Mouse (Mus musculus) limb, embryonic 12.5 days (tissue): ENCODE results near the gene Rhox1. TPM values are rescaled to one million over a fixed set of nuclear protein-coding genes. Genes with fewer than 3 reads are reported as not detected.
A peak's percentile ranks its signal among the peaks of the same experiment; 100 is the strongest.
"Not testable (repeated sequence)": the region's sequence is repeated elsewhere in the genome, so short reads cannot be mapped to it uniquely, and the experiment has no call there.

Experiments used
- ATAC-seq: fragments of 200-750 bp; cut with Nextera tagmentation; 2 replicates; pipeline ENCODE4 v1.8.0; 2017; ENCODE audit warnings: low read depth, moderate TSS enrichment; ENCODE audit not compliant: insufficient number of reproducible peaks, insufficient read depth, low FRiP score, low TSS enrichment
- H3K27ac ChIP-seq: fragments of 300-500 bp; sonication (generic); 2 replicates; pipeline ENCODE4 v1.5.1; 2016; ENCODE audit warnings: mild to moderate bottlenecking, moderate library complexity
- H3K27me3 ChIP-seq: fragments of 300-500 bp; sonication (generic); 2 replicates; pipeline ENCODE4 v1.6.1; 2016; ENCODE audit warnings: mild to moderate bottlenecking, moderate library complexity
- H3K36me3 ChIP-seq: fragments of 300-500 bp; sonication (generic); 2 replicates; pipeline ENCODE4 v1.6.1; 2016; ENCODE audit warnings: mild to moderate bottlenecking, moderate library complexity
- H3K4me1 ChIP-seq: fragments of 300-500 bp; sonication (generic); replicated peaks from 2 replicates; pipeline ENCODE4 v1.6.1; 2016
- H3K4me2 ChIP-seq: fragments of 300-500 bp; sonication (generic); 2 replicates; pipeline ENCODE4 v1.6.1; 2016; ENCODE audit warnings: mild to moderate bottlenecking, moderate library complexity
- H3K4me3 ChIP-seq: fragments of 300-500 bp; sonication (generic); replicated peaks from 2 replicates; pipeline ENCODE4 v1.5.1; 2016; ENCODE audit warnings: mild to moderate bottlenecking
- H3K9ac ChIP-seq: fragments of 300-500 bp; sonication (generic); replicated peaks from 2 replicates; pipeline ENCODE4 v1.6.1; 2016; ENCODE audit warnings: mild to moderate bottlenecking, moderate library complexity
- H3K9me3 ChIP-seq: fragments of 300-500 bp; sonication (generic); 2 replicates; pipeline ENCODE4 v1.6.1; 2016; ENCODE audit warnings: mild to moderate bottlenecking, moderate library complexity
- WGBS: fragments of 180-500 bp; shearing (Covaris S2); methylation state at CpG from one replicate; pipeline ENCODE4 v1.1.7; 2016; 5-methylcytosine and 5-hydroxymethylcytosine counted together
- polyA plus RNA-seq: library from polyadenylated mRNA; unstranded; fragments of >200 nt; fragmentation: Nextera tagmentation; extraction: Ambion mirVana; gene quantifications from 2 replicates; pipeline ENCODE4 v1.2.1, GENCODE M21; 2016

Rhox1 gene
- polyA plus RNA-seq, result not detected in 2 replicates

- H3K27ac ChIP-seq, H3K4me3 ChIP-seq, H3K36me3 ChIP-seq, H3K27me3 ChIP-seq, H3K9me3 ChIP-seq, H3K9ac ChIP-seq, H3K4me1 ChIP-seq, ATAC-seq, H3K4me2 ChIP-seq: not testable (repeated sequence)
- 55% methylated on average over 1 of the region's 1 CpGs for WGBS
Observed at GRCm38 (mm10) chrX:37222158-37222557, at the start of gene Rhox1. TSS of gene Rhox1 (minus strand) at chrX:37222258.

DNA sequence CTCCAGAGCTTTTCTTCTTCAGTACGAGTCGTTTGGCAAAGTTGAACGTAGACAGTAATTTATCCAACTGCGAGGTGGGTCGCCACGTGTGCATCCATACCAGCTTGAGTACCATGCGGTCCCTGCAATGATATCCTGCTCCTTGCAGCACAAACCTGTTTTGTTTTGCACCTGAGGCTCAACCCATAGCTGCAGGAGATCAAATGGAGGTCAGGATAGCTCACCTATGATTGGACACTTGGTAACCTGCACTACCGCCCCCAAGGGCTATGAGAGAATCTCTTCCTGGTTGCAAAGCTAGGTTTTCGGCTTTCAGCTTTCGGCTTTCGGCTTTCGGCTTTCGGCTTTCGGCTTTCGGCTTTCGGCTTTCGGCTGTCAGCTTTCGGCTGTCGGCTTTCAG lies 43.0 kb upstream of the Rhox1 start, which contains the start of gene Rhox4a:
Rhox4a (plus strand) TSS at position 301 of the 400 bp plus-strand sequence.
- not testable (repeated sequence) for H3K9me3 ChIP-seq, H3K36me3 ChIP-seq, H3K27me3 ChIP-seq, H3K4me3 ChIP-seq, ATAC-seq, H3K9ac ChIP-seq, H3K4me1 ChIP-seq, H3K4me2 ChIP-seq, H3K27ac ChIP-seq
- WGBS, result 87% methylated on average over 11 of the region's 19 CpGs

- H3K9ac ChIP-seq, H3K4me2 ChIP-seq, H3K4me1 ChIP-seq, H3K9me3 ChIP-seq, H3K27ac ChIP-seq, H3K36me3 ChIP-seq, ATAC-seq, H3K4me3 ChIP-seq, H3K27me3 ChIP-seq: not testable (repeated sequence)
- 92% methylated on average over 1 of the region's 3 CpGs for WGBS
Observed at GRCm38 (mm10) chrX:37249619-37250018, 27.6 kb upstream of the Rhox1 start, which contains the start of gene Rhox3a. TSS of gene Rhox3a (plus strand) at chrX:37249919.

GRCm38 (mm10) chrX:37244676-37245075 lies 22.6 kb upstream of the Rhox1 start, which contains the start of gene Rhox2a:
TSS of gene Rhox2a (plus strand) at chrX:37244976.
- ATAC-seq, H3K4me2 ChIP-seq, H3K27ac ChIP-seq, H3K27me3 ChIP-seq, H3K4me1 ChIP-seq, H3K4me3 ChIP-seq, H3K9me3 ChIP-seq, H3K36me3 ChIP-seq, H3K9ac ChIP-seq: not testable (repeated sequence)
- WGBS, result 100% methylated on average over 2 of the region's 9 CpGs

DNA sequence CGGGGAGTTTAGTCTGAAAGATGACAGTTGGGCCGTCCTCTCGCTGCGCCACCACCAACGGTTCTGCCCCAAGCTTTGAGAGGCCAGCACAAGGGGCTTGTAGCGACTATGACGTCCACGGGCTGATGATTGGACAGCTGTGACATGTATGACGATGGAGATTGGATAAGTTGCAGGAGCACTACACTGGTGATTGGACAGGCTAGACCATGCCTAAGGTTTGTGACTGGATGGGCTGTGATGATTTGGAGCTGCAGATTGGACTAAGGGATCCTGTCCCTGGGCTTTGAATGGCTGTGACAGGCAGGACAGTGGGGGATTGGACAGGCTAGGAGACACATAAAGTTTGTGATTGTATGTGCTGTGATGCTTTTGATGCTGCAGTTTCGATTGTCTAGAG lies 11.1 kb downstream of the Rhox1 start, which contains the start of gene Gm9:
Gm9 (minus strand) TSS at position 101 of the 400 bp plus-strand sequence.
- H3K4me2 ChIP-seq, result no peak within 1 kb of the TSS
- ATAC-seq, result no peak
- no peaks in the 10 kb centered on the region for H3K36me3 ChIP-seq
- H3K27ac ChIP-seq, result no peak within 1 kb of the TSS
- no peak within 1 kb of the TSS for H3K9ac ChIP-seq
- H3K9me3 ChIP-seq, result no peaks in the 10 kb centered on the region
- no peak within 1 kb of the TSS for H3K4me3 ChIP-seq
- H3K27me3 ChIP-seq, result no peaks in the 10 kb centered on the region
- H3K4me1 ChIP-seq, result no peaks in the 10 kb centered on the region
- WGBS, result 84% methylated on average over 10 of the region's 10 CpGs

DNA sequence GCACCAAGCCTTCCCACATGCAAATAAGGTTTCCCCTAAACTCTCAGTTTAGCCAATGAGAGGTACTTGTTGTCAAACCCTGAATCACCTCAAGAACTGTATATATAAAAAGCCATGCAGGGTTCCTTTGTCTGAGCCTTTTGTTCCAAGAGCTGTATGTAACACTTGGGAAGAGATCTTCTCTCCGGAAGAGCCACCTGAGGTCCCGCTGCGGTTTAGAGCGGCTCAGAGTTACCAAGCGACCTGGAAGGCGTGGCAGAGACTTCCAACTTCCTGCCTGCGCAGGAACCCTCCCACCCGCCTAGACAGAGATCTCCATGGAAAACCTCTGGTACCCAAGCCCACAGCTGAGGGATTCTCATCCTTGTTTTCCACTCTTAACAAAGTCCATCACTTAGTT lies 23.4 kb downstream of the Rhox1 start:
- Histone ChIP-seq H3K36me3 (no peaks in the 10 kb centered on the region), H3K4me3 (no peak overlapping the region), H3K27ac (no peak overlapping the region), H3K4me1 (no peaks in the 10 kb centered on the region), H3K27me3 (no peaks in the 10 kb centered on the region), H3K4me2 (no peak overlapping the region), H3K9ac (no peak overlapping the region), H3K9me3 (no peaks in the 10 kb centered on the region)
- ATAC-seq, result no peak
- WGBS, result 56% methylated on average over 8 of the region's 8 CpGs

DNA sequence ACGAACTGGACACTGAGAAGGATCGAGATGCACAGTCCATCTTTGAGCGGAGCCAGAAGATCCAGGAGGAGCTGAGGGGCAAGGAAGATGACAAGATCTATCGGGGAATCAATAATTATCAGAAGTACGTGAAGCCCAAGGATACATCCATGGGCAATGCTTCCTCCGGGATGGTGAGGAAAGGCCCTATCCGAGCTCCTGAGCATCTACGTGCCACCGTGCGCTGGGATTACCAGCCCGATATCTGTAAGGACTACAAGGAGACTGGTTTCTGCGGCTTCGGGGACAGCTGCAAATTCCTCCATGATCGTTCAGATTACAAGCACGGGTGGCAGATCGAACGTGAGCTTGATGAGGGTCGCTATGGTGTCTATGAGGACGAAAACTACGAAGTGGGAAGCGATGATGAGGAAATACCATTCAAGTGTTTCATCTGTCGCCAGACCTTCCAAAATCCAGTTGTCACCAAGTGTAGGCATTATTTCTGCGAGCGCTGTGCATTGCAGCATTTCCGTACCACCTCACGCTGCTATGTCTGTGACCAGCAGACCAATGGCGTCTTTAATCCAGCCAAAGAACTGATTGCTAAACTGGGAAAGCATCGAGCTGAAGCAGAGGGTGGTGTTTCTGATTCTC lies 30.2 kb downstream of the Rhox1 start:
- Histone ChIP-seq H3K4me3 (peak overlapping the region; percentile 55), H3K4me2 (peak overlapping the region; percentile 65), H3K9ac (peak overlapping the region; percentile 60), H3K4me1 (no peaks in the 10 kb centered on the region; the same call in 1 of the 2 replicates), H3K36me3 (no peaks in the 10 kb centered on the region), H3K9me3 (no peaks in the 10 kb centered on the region), H3K27ac (no peak overlapping the region), H3K27me3 (no peaks in the 10 kb centered on the region)
- WGBS, result 27% methylated on average over 28 of the region's 28 CpGs
- 0 out of 2 replicates have a peak, but pooled peaks have one; percentile 22 for ATAC-seq

GRCm38 (mm10) chrX:37191105-37191743 lies 30.8 kb downstream of the Rhox1 start, which contains the start of the genes Ndufa1 and Rnf113a1:
TSS of gene Ndufa1 (minus strand) at chrX:37191163.
TSS of gene Rnf113a1 (plus strand) at chrX:37191245.
- H3K9ac ChIP-seq, result peak within 1 kb of the TSS; percentile 60
- no peak within 1 kb of the TSS for H3K27ac ChIP-seq
- no peaks in the 10 kb centered on the region for H3K36me3 ChIP-seq
- peak within 1 kb of the TSS; percentile 55 for H3K4me3 ChIP-seq
- no peaks in the 10 kb centered on the region; the same call in 1 of the 2 replicates for H3K4me1 ChIP-seq
- no peaks in the 10 kb centered on the region for H3K9me3 ChIP-seq
- WGBS, result 17% methylated on average over 63 of the region's 63 CpGs
- H3K4me2 ChIP-seq, result peak within 1 kb of the TSS; percentile 65
- no peaks in the 10 kb centered on the region for H3K27me3 ChIP-seq
- peak; percentile 86 for ATAC-seq

- H3K4me2 ChIP-seq, result peak overlapping the region; percentile 65
- H3K4me1 ChIP-seq, result no peaks in the 10 kb centered on the region; the same call in 1 of the 2 replicates
- WGBS, result 10% methylated on average over 20 of the region's 20 CpGs
- H3K27me3 ChIP-seq, result no peaks in the 10 kb centered on the region
- ATAC-seq, result peak; percentile 45; the same call in 1 of the 2 replicates
- H3K9ac ChIP-seq, result peak overlapping the region; percentile 44; the same call in 1 of the 2 replicates
- no peak overlapping the region for H3K27ac ChIP-seq
- H3K4me3 ChIP-seq, result peak overlapping the region; percentile 55
- no peaks in the 10 kb centered on the region for H3K9me3 ChIP-seq
- H3K36me3 ChIP-seq, result no peaks in the 10 kb centered on the region
Observed at GRCm38 (mm10) chrX:37190755-37191104, 31.3 kb downstream of the Rhox1 start.

DNA sequence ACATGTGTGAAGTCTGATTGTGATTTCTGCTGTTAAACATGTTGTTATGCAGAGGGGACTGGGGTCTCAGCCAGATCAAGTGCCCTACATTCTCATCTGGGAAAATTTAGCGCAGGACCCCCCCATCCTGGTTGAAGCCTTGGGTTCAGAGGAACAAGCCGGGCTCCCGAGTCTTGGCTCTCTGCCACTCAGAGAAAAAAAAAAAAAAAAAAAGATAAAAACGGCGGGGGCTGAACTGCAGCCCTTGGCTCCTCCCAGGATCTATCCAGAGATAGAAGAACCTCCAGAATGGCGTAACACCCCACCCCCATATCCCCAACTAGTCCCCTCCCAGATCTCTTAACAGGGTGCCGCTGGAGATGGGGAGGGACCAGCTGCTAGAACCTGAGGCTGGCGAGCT lies 37.7 kb downstream of the Rhox1 start:
- not testable (repeated sequence) for H3K27me3 ChIP-seq, H3K36me3 ChIP-seq, H3K27ac ChIP-seq, H3K4me1 ChIP-seq, H3K9ac ChIP-seq, H3K4me3 ChIP-seq, H3K9me3 ChIP-seq, H3K4me2 ChIP-seq, ATAC-seq
- WGBS, result 56% methylated on average over 6 of the region's 8 CpGs

GRCm38 (mm10) chrX:37168742-37169141 lies 53.3 kb downstream of the Rhox1 start, which contains the start of gene Akap14:
TSS of gene Akap14 (minus strand) at chrX:37168842.
- Histone ChIP-seq H3K36me3 (no peaks in the 10 kb centered on the region), H3K9me3 (no peaks in the 10 kb centered on the region), H3K9ac (no peak within 1 kb of the TSS), H3K27ac (no peak within 1 kb of the TSS), H3K4me1 (no peaks in the 10 kb centered on the region), H3K27me3 (no peaks in the 10 kb centered on the region), H3K4me3 (no peak within 1 kb of the TSS), H3K4me2 (no peak within 1 kb of the TSS)
- ATAC-seq, result no peak
- WGBS, result 56% methylated on average over 5 of the region's 5 CpGs
